7 mouse cellular contexts compared by ENCODE assay signal in the genomic region with DNA sequence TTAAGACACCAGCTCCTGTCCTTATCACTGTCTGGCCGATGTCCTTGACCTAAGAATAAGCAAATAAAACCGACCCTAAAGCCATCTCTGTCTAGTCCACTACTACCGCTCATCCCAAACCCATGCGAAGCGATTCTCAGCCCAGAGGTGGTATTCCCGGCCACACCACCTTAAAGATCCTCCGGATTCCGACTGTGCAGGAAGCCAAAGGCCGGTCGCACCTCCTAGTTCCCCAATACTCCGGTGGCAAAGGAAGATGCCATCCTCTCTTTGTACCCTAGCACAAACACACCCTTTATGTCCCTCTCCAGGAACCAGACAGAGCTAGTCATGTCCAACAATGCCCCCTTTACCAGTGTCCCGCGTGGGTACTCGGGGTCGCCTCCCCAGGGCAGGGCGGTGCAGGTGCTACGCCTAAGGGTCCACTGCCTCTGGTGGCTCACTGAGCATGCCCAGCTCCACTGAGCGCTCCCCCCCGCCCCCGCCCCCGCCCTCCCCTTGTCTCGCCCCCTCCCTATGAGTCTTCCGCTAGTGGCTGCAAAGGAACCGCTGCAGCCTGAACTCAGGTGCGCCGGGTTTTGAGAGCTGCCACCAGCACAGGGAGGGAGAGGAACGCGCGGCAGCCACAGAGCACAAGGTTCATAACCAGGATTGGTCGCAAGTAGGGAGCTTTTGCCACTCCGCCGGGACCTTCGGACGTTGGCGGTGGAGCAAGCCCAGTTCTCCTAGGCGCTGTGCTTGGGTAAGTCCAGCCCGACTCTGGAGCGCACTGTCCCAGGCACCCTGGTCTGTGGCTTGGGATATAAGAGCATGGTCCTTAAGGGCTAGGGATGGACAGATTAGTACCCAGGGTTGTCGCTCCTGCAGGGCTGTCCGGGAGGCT. TPM values are rescaled to one million over a fixed set of nuclear protein-coding genes. Genes with fewer than 3 reads are reported as not detected.
DNase-seq lines count a peak whose midpoint lies in the region; ATAC-seq and TF ChIP-seq lines count a peak whose summit lies in the region.

Gene Cntn4, plus strand, starts transcription at position 512 of the 883 bp plus-strand sequence.

- 3% methylated on average over 39 of the region's 40 CpGs for WGBS in hindbrain, embryonic 12.5 days

- H3K4me1 ChIP-seq in testis, adult 2 months (ENCODE audit: control insufficient read depth, insufficient read depth, low read length) = peaks cover 5% of the 10 kb centered on the region
- peaks cover 8% of the 10 kb centered on the region; the same call in 1 of the 2 replicates for H3K4me1 ChIP-seq in hindbrain, embryonic 12.5 days

- intact Hi-C loops in left cerebral cortex, postnatal 36 days (cut with DNase I) = loop anchor here (10.0 kb wide), 3 partner anchors 193 to 1183 kb away; partner anchors contain the start of gene Cntn6

- TF ChIP-seq CTCF in testis, adult 2 months (IDR thresholded peaks at IDR 0.05; ENCODE audit: control insufficient read depth, insufficient read depth, insufficient replicate concordance, low read depth, low read length) = no peak

- peak within 1 kb of the TSS; percentile 53 for H3K9ac ChIP-seq in hindbrain, embryonic 12.5 days

- no peak within 1 kb of the TSS for H3K27ac ChIP-seq in testis, adult 2 months (ENCODE audit: control insufficient read depth, insufficient read depth, low read depth, low read length)
- no peak within 1 kb of the TSS for H3K27ac ChIP-seq in hindbrain, embryonic 12.5 days

- no peaks in the 10 kb centered on the region for H3K27me3 ChIP-seq in testis, adult 2 months (ENCODE audit: control insufficient read depth, insufficient read depth, low read length)
- H3K27me3 ChIP-seq in hindbrain, embryonic 12.5 days = peaks cover 38% of the 10 kb centered on the region

- DNase-seq in testis, postnatal 14 days (ENCODE audit: low spot score) = no peak
- peak; percentile 30 for DNase-seq in embryo, embryonic 10.5 days (ENCODE audit: low spot score)
- peak; percentile 70 to 79 for DNase-seq in left cerebral cortex, postnatal 36 days (ENCODE audit: low spot score in 2 of 2)
- peak; percentile 84 for DNase-seq in retina, embryonic 14.5 days (ENCODE audit: low spot score)

- TF ChIP-seq POLR2A in testis, adult 2 months (IDR thresholded peaks at IDR 0.05; ENCODE audit: control insufficient read depth, low read depth, low read length) = no peak

- no peaks in the 10 kb centered on the region for H3K36me3 ChIP-seq in testis, adult 2 months (ENCODE audit: control insufficient read depth, insufficient read depth, low read length)
- H3K36me3 ChIP-seq in hindbrain, embryonic 12.5 days = no peaks in the 10 kb centered on the region

- peak; percentile 86 for ATAC-seq in hindbrain, embryonic 12.5 days (ENCODE audit: low FRiP score)
- ATAC-seq in erythroblast, adult 5-6 weeks (replicated peaks; ENCODE audit: low FRiP score, poor library complexity, severe bottlenecking) = no peak

- H3K4me2 ChIP-seq in hindbrain, embryonic 12.5 days (replicated peaks) = peak within 1 kb of the TSS; percentile 76

- peak within 1 kb of the TSS; percentile 7; the same call in 1 of the 2 replicates for H3K4me3 ChIP-seq in testis, adult 2 months (ENCODE audit: control insufficient read depth, low read depth, low read length)
- H3K4me3 ChIP-seq in hindbrain, embryonic 12.5 days = peak within 1 kb of the TSS; percentile 45

- no peaks in the 10 kb centered on the region for H3K9me3 ChIP-seq in hindbrain, embryonic 12.5 days (replicated peaks)

RNA-seq across cellular contexts. Expression of gene Cntn4, which starts in this region (rescaled TPM):
- 0.10 and 0.15 TPM in 2 replicates for polyA plus RNA-seq in testis, adult 2 months (2012; rRNA removed)
- 3.4 and 4.8 TPM in 2 replicates for polyA plus RNA-seq in hindbrain, embryonic 12.5 days (2016; fragmentation: Nextera tagmentation; extraction: Ambion mirVana)
- 10 to 100 TPM; 64.0 to 68.1 TPM for total RNA-seq in left cerebral cortex, postnatal 36 days (2021)
- total RNA-seq in erythroblast, adult 5-6 weeks (2015; ENCODE audit: low replicate concordance) = not detected in 2 replicates
- total RNA-seq in erythroblast, adult 5-6 weeks (2017; ENCODE audit: low replicate concordance) = not detected in 2 replicates

Comparison
In these comparisons a context has a peak if more than half of its experiments do, and no peak if none do; other contexts are left out.
1. RNA of gene Cntn4 (total RNA-seq): 64.0 to 68.1 TPM in left cerebral cortex, postnatal 36 days; not detected in erythroblast, adult 5-6 weeks; every median in the first group is over 10 times any median in the second.